Mouse (Mus musculus) lung, postnatal 10 days (tissue): ENCODE measurements around the gene Arl6ip4.

ENCODE experiments used
- DNase-seq: peaks from one replicate; pipeline ENCODE4 v3.0.0; 2021

The Arl6ip4 gene

GRCm38 (mm10) chr5:124158305-124158704, 42.4 kb downstream of the Arl6ip4 start:
- DNase-seq: no peak

GRCm38 (mm10) chr5:124159453-124159852, 43.6 kb downstream of the Arl6ip4 start:
- DNase-seq: no peak

GRCm38 (mm10) chr5:124161831-124162230, 45.9 kb downstream of the Arl6ip4 start:
- no peak for DNase-seq

- peak; percentile 86 for DNase-seq
These were observed 46.7 kb downstream of the Arl6ip4 start for GRCm38 (mm10) chr5:124162577-124162976.

- DNase-seq: no peak
These were observed 47.6 kb downstream of the Arl6ip4 start for GRCm38 (mm10) chr5:124163445-124163844.

- no peak for DNase-seq
These were observed 50.0 kb downstream of the Arl6ip4 start for GRCm38 (mm10) chr5:124165622-124166570.

- no peak for DNase-seq
These were observed 50.9 kb downstream of the Arl6ip4 start for GRCm38 (mm10) chr5:124166741-124167140.

GRCm38 (mm10) chr5:124167621-124168020, 51.7 kb downstream of the Arl6ip4 start:
- no peak for DNase-seq
